Mouse (Mus musculus) liver, embryonic 15.5 days (tissue): ENCODE results near the gene Pip5k1b. TPM values are rescaled to one million over a fixed set of nuclear protein-coding genes. Genes with fewer than 3 reads are reported as not detected.

Experiments used
- ATAC-seq: fragments of 200-750 bp; cut with Nextera tagmentation; 2 replicates; pipeline ENCODE4 v1.8.0; 2017; ENCODE audit warnings: moderate number of reproducible peaks, mild to moderate bottlenecking, moderate library complexity; ENCODE audit not compliant: insufficient read depth
- H3K27ac ChIP-seq: fragments of 300-500 bp; sonication (generic); replicated peaks from 2 replicates; pipeline ENCODE4 v1.5.1; 2015; ENCODE audit warnings: mild to moderate bottlenecking, inconsistent platforms
- H3K27me3 ChIP-seq: fragments of 300-500 bp; sonication (generic); 2 replicates; pipeline ENCODE4 v1.6.1; 2015; ENCODE audit warnings: mild to moderate bottlenecking, inconsistent platforms
- H3K36me3 ChIP-seq: fragments of 300-500 bp; sonication (generic); replicated peaks from 2 replicates; pipeline ENCODE4 v1.6.1; 2015; ENCODE audit warnings: moderate library complexity, mild to moderate bottlenecking, inconsistent platforms
- H3K4me1 ChIP-seq: fragments of 300-500 bp; sonication (generic); replicated peaks from 2 replicates; pipeline ENCODE4 v1.6.1; 2015; ENCODE audit warnings: inconsistent platforms
- H3K4me2 ChIP-seq: fragments of 300-500 bp; sonication (generic); 2 replicates; pipeline ENCODE4 v1.6.1; 2015; ENCODE audit warnings: moderate library complexity, mild to moderate bottlenecking, inconsistent platforms
- H3K4me3 ChIP-seq: fragments of 300-500 bp; sonication (generic); replicated peaks from 2 replicates; pipeline ENCODE4 v1.5.1; 2015; ENCODE audit warnings: mild to moderate bottlenecking, inconsistent platforms
- H3K9ac ChIP-seq: fragments of 300-500 bp; sonication (generic); 2 replicates; pipeline ENCODE4 v1.6.1; 2015; ENCODE audit warnings: moderate library complexity, mild to moderate bottlenecking, inconsistent platforms
- H3K9me3 ChIP-seq: fragments of 300-500 bp; sonication (generic); replicated peaks from 2 replicates; pipeline ENCODE4 v1.6.1; 2016; ENCODE audit warnings: inconsistent platforms
- WGBS: fragments of 180-500 bp; shearing (Covaris S2); methylation state at CpG from one replicate; pipeline ENCODE4 v1.1.7; 2015; ENCODE audit warnings: mixed read lengths; ENCODE audit not compliant: insufficient replicate concordance; 5-methylcytosine and 5-hydroxymethylcytosine counted together
- polyA plus RNA-seq: library from polyadenylated mRNA; unstranded; fragments of >200 nt; fragmentation: Nextera tagmentation; extraction: Ambion mirVana; gene quantifications from 2 replicates; pipeline ENCODE4 v1.2.1, GENCODE M21; 2015

Gene Pip5k1b
- polyA plus RNA-seq, 1 experiment from 2014 or later = 9.5 TPM

DNA sequence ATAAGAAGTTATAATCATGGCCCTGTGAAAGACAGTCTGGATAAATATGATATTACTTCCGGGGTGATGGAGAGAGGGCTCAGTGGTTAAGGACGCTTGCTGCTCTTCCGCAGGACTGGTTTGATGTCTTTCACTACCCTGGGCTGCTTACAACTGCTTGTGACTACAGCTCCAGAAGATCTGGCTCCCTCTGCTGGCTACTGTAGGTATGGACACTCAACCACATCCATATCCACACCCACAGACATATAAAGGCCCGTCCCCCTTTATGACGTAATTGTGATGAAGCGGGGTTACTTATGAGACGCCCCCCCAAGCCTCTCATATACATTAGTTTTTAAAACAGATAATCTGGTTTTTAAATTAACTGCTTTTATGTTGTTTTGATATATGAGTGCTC is 290.7 kb downstream of the Pip5k1b start:
- no peak overlapping the region for H3K27ac ChIP-seq
- no peaks in the 10 kb centered on the region for H3K27me3 ChIP-seq
- H3K9ac ChIP-seq = no peak overlapping the region
- no peak overlapping the region for H3K4me2 ChIP-seq
- no peak overlapping the region for H3K4me3 ChIP-seq
- H3K36me3 ChIP-seq = peaks cover 69% of the 10 kb centered on the region
- H3K9me3 ChIP-seq = no peaks in the 10 kb centered on the region
- H3K4me1 ChIP-seq = peaks cover 13% of the 10 kb centered on the region; the same call in 1 of the 2 replicates
- ATAC-seq = peak; percentile 63
- 33% methylated on average over 7 of the region's 7 CpGs for WGBS

DNA sequence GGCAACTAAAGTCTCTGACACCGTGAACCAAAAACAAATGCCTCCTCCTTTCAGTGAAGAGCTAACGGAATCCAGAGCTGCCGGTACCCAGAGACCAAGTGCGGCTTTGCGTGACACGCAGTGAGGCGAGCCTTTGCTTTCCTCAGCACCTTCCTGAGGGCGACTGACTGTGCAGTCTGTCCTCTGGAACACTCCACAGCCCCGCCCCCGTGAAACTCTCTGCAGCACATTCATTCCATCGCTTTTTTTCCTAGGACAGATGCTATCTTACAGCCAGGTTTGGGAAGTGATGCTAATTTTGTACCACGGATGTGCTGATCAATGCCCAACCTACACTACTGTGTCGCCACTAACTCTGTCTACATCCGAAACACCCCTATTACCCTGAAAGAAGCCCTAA is 292.9 kb downstream of the Pip5k1b start:
- H3K27ac ChIP-seq = no peak overlapping the region
- no peak overlapping the region for H3K9ac ChIP-seq
- H3K27me3 ChIP-seq = no peaks in the 10 kb centered on the region
- peaks cover 58% of the 10 kb centered on the region for H3K36me3 ChIP-seq
- no peaks in the 10 kb centered on the region for H3K9me3 ChIP-seq
- H3K4me3 ChIP-seq = no peak overlapping the region
- ATAC-seq = no peak
- no peak overlapping the region for H3K4me2 ChIP-seq
- H3K4me1 ChIP-seq = peaks cover 14% of the 10 kb centered on the region; the same call in 1 of the 2 replicates
- WGBS = 89% methylated on average over 14 of the region's 14 CpGs

DNA sequence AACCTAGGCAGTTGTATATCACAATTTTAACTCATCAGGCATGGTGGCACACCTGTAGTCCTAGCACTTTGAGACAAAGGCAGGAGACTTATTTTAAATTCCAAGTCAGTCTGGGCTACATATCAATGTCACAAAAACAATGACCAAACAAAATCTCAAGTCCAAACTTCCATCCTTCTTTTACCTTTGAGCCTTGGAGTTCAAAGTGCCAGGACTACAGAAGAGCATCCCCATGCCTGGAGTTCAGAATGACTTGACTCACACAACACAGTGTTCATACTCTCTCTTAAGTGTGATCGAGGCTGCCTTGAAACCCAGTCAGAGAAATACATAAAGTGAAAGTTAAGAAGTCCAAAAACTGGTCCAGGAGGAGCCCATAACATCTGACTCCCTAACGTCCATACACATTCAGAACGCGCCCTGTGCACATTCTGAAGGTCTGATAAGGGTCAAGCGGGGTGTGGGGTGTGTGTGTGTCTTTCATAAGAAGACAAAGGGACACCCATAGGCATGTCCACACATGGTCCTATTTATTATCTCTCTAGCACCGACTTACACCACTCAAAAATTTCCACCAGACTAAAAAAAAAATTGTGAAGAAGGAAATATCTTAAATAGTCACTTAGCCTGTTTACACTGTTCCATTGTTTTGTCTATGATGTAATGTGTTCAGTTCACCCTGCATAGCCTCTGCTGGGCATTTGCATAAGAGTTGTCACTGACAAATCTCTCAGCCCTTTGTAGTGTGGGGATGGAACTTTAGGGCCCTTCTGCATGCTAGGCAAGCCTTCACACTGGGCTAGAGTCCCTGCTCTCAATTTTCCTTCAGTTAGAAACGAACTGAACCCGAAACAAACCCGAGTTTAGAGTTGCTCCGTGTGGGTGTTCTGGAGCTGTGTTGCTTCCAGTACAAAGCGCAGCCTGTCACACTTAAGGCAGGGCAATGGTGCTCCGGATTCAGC is 296.0 kb downstream of the Pip5k1b start:
- Histone ChIP-seq H3K9ac (no peak overlapping the region), H3K4me3 (no peak overlapping the region), H3K4me1 (peaks cover 2% of the 10 kb centered on the region; the same call in 1 of the 2 replicates), H3K27me3 (no peaks in the 10 kb centered on the region), H3K4me2 (no peak overlapping the region), H3K9me3 (no peaks in the 10 kb centered on the region), H3K27ac (no peak overlapping the region), H3K36me3 (peaks cover 33% of the 10 kb centered on the region)
- 63% methylated on average over 12 of the region's 12 CpGs for WGBS
- ATAC-seq = no peak

GRCm38 (mm10) chr19:24258368-24258767 is 297.3 kb downstream of the Pip5k1b start:
- no peak overlapping the region for H3K27ac ChIP-seq
- no peak overlapping the region for H3K9ac ChIP-seq
- no peak overlapping the region for H3K4me2 ChIP-seq
- no peaks in the 10 kb centered on the region for H3K27me3 ChIP-seq
- peaks cover 2% of the 10 kb centered on the region; the same call in 1 of the 2 replicates for H3K4me1 ChIP-seq
- no peaks in the 10 kb centered on the region for H3K9me3 ChIP-seq
- 69% methylated on average over 5 of the region's 5 CpGs for WGBS
- no peak overlapping the region for H3K4me3 ChIP-seq
- no peak for ATAC-seq
- peaks cover 26% of the 10 kb centered on the region for H3K36me3 ChIP-seq

- no peaks in the 10 kb centered on the region for H3K9me3 ChIP-seq
- H3K9ac ChIP-seq = no peak overlapping the region
- H3K27me3 ChIP-seq = no peaks in the 10 kb centered on the region
- no peak overlapping the region for H3K4me2 ChIP-seq
- 80% methylated on average over 6 of the region's 6 CpGs for WGBS
- H3K36me3 ChIP-seq = peaks cover 25% of the 10 kb centered on the region
- H3K4me1 ChIP-seq = peaks cover 2% of the 10 kb centered on the region; the same call in 1 of the 2 replicates
- ATAC-seq = no peak
- H3K27ac ChIP-seq = no peak overlapping the region
- H3K4me3 ChIP-seq = no peak overlapping the region
Observed at GRCm38 (mm10) chr19:24257962-24258361, 297.7 kb downstream of the Pip5k1b start.

- Histone ChIP-seq H3K9ac (no peak overlapping the region), H3K4me1 (no peaks in the 10 kb centered on the region), H3K27me3 (no peaks in the 10 kb centered on the region), H3K4me2 (no peak overlapping the region), H3K36me3 (no peaks in the 10 kb centered on the region), H3K4me3 (no peak overlapping the region), H3K9me3 (no peaks in the 10 kb centered on the region), H3K27ac (no peak overlapping the region)
- ATAC-seq = no peak
- 40% methylated on average over 9 of the region's 9 CpGs for WGBS
Observed at GRCm38 (mm10) chr19:24253657-24254260, 301.9 kb downstream of the Pip5k1b start.

GRCm38 (mm10) chr19:24251869-24252268 is 303.8 kb downstream of the Pip5k1b start:
- Histone ChIP-seq H3K4me1 (no peaks in the 10 kb centered on the region), H3K9me3 (no peaks in the 10 kb centered on the region), H3K27ac (no peak overlapping the region), H3K4me2 (no peak overlapping the region), H3K9ac (no peak overlapping the region), H3K27me3 (no peaks in the 10 kb centered on the region), H3K36me3 (no peaks in the 10 kb centered on the region), H3K4me3 (no peak overlapping the region)
- no peak for ATAC-seq
- 19% methylated on average over 6 of the region's 6 CpGs for WGBS

Other genes starting within 250 kb of the Pip5k1b start
- 24.9 and 25.7 TPM in 2 replicates for gene Fam122a, start 78.5 kb downstream of the Pip5k1b start, polyA plus RNA-seq
- gene Tmem252, start 118.1 kb upstream of the Pip5k1b start, polyA plus RNA-seq = 0.14 TPM in 2 replicates